Mouse (Mus musculus): ENCODE measurements around the gene 2310022B05Rik. TPM values are rescaled to one million over a fixed set of nuclear protein-coding genes. Genes with fewer than 3 reads are reported as not detected.
A peak's percentile ranks its signal among the peaks of the same experiment; 100 is the strongest.

The 2310022B05Rik gene
- polyA plus RNA-seq (2014; fragmentation: Nextera tagmentation; extraction: Ambion mirVana) = 26.6 and 27.3 TPM in 2 replicates

- WGBS = under 1% methylated on average over 59 of the region's 69 CpGs
Observed at GRCm38 (mm10) chr8:124663112-124663873, at the start of gene 2310022B05Rik. Gene 2310022B05Rik, minus strand, starts transcription at chr8:124663369.

GRCm38 (mm10) chr8:124705823-124706222 lies 42.7 kb upstream of the 2310022B05Rik start:
- H3K9ac ChIP-seq = no peak overlapping the region
- H3K36me3 ChIP-seq (replicated peaks; ENCODE audit: control insufficient read depth, insufficient read depth) = peaks cover 78% of the 10 kb centered on the region
- H3K27ac ChIP-seq = no peak overlapping the region
- no peaks in the 10 kb centered on the region for H3K27me3 ChIP-seq (ENCODE audit: control insufficient read depth, insufficient read depth, low read length)
- H3K4me2 ChIP-seq (replicated peaks) = no peak overlapping the region
- ATAC-seq (ENCODE audit: low FRiP score) = no peak
- H3K4me3 ChIP-seq (replicated peaks; ENCODE audit: low read length) = no peak overlapping the region
- WGBS = 97% methylated on average over 8 of the region's 8 CpGs
- no peak for DNase-seq (ENCODE audit: low spot score)
- no peaks in the 10 kb centered on the region for H3K9me3 ChIP-seq (ENCODE audit: control insufficient read depth, low read length)
- H3K4me1 ChIP-seq (replicated peaks; ENCODE audit: control insufficient read depth, insufficient read depth, low read length) = no peaks in the 10 kb centered on the region

More at GRCm38 (mm10) chr8:124663112-124663873, at the start of gene 2310022B05Rik:
- Histone ChIP-seq H3K9me3 (ENCODE audit: control insufficient read depth, low read length) (no peaks in the 10 kb centered on the region), H3K27me3 (ENCODE audit: control insufficient read depth, insufficient read depth, low read length) (no peaks in the 10 kb centered on the region), H3K27ac (peak within 1 kb of the TSS; percentile 87), H3K4me2 (replicated peaks) (peak within 1 kb of the TSS; percentile 86), H3K4me1 (replicated peaks; ENCODE audit: control insufficient read depth, insufficient read depth, low read length) (peaks cover 40% of the 10 kb centered on the region), H3K9ac (peak within 1 kb of the TSS; percentile 95), H3K4me3 (replicated peaks; ENCODE audit: low read length) (peak within 1 kb of the TSS; percentile 66), H3K36me3 (replicated peaks; ENCODE audit: control insufficient read depth, insufficient read depth) (no peaks in the 10 kb centered on the region)
- DNase-seq (ENCODE audit: low spot score) (peak; percentile 77), ATAC-seq (ENCODE audit: low FRiP score) (peak; percentile 90)

DNA sequence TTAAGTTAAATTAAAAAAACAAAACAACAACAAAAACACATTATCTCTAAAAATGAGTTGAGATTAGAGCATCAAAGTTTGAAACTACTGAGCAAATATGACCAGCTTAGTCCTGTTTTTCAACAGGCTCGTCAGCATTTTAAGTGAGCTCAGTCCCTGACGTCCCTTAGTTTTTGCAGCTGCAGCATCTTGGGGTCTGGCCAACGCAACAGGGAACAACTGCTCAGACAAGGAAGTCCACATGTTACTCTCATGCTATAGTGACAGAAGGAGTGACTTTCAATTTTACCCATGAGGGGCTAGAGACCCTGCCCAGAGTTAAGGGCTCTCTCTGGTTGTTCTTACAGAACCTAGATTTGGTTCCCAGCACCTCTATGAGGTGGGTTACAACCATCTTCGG lies 41.2 kb upstream of the 2310022B05Rik start:
- no peaks in the 10 kb centered on the region for H3K9me3 ChIP-seq (ENCODE audit: control insufficient read depth, low read length)
- H3K4me1 ChIP-seq (replicated peaks; ENCODE audit: control insufficient read depth, insufficient read depth, low read length) = no peaks in the 10 kb centered on the region
- ATAC-seq (ENCODE audit: low FRiP score) (no peak), DNase-seq (ENCODE audit: low spot score) (no peak)
- no peak overlapping the region for H3K9ac ChIP-seq
- no peak overlapping the region for H3K4me3 ChIP-seq (replicated peaks; ENCODE audit: low read length)
- H3K27ac ChIP-seq = no peak overlapping the region
- no peaks in the 10 kb centered on the region for H3K27me3 ChIP-seq (ENCODE audit: control insufficient read depth, insufficient read depth, low read length)
- 90% methylated on average over 4 of the region's 4 CpGs for WGBS
- H3K36me3 ChIP-seq (replicated peaks; ENCODE audit: control insufficient read depth, insufficient read depth) = peaks cover 78% of the 10 kb centered on the region
- no peak overlapping the region for H3K4me2 ChIP-seq (replicated peaks)

DNA sequence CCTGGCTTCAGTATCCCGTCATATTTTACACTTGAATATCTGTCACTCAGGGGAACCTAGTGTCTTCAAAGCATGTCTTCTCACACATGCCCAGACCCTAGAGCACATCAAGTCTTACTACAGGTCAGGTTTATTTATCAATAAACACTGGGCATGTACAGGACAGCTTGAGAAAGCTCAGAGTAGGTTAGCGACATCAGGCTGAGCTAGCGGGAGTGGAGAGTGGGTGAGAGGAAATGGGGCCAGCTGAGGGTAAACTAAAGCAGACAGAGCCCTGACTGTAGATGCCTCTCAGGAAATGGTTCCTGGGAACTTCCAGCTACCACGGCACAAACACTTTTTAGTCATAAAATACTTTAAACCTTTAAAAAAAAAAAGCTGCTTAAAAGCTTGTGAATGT lies 40.4 kb upstream of the 2310022B05Rik start:
- H3K27me3 ChIP-seq (ENCODE audit: control insufficient read depth, insufficient read depth, low read length) = no peaks in the 10 kb centered on the region
- peaks cover 77% of the 10 kb centered on the region for H3K36me3 ChIP-seq (replicated peaks; ENCODE audit: control insufficient read depth, insufficient read depth)
- no peak overlapping the region for H3K27ac ChIP-seq
- WGBS = 84% methylated on average over 4 of the region's 4 CpGs
- H3K9me3 ChIP-seq (ENCODE audit: control insufficient read depth, low read length) = no peaks in the 10 kb centered on the region
- DNase-seq (ENCODE audit: low spot score) (no peak), ATAC-seq (ENCODE audit: low FRiP score) (no peak)
- no peak overlapping the region for H3K4me2 ChIP-seq (replicated peaks)
- H3K9ac ChIP-seq = no peak overlapping the region
- no peaks in the 10 kb centered on the region for H3K4me1 ChIP-seq (replicated peaks; ENCODE audit: control insufficient read depth, insufficient read depth, low read length)
- no peak overlapping the region for H3K4me3 ChIP-seq (replicated peaks; ENCODE audit: low read length)

GRCm38 (mm10) chr8:124702183-124702582 lies 39.0 kb upstream of the 2310022B05Rik start:
- Histone ChIP-seq H3K4me1 (replicated peaks; ENCODE audit: control insufficient read depth, insufficient read depth, low read length) (no peaks in the 10 kb centered on the region), H3K27me3 (ENCODE audit: control insufficient read depth, insufficient read depth, low read length) (no peaks in the 10 kb centered on the region), H3K4me2 (replicated peaks) (no peak overlapping the region), H3K36me3 (replicated peaks; ENCODE audit: control insufficient read depth, insufficient read depth) (peaks cover 80% of the 10 kb centered on the region), H3K9ac (no peak overlapping the region), H3K4me3 (replicated peaks; ENCODE audit: low read length) (no peak overlapping the region), H3K9me3 (ENCODE audit: control insufficient read depth, low read length) (no peaks in the 10 kb centered on the region), H3K27ac (no peak overlapping the region)
- ATAC-seq (ENCODE audit: low FRiP score) = no peak
- no peak for DNase-seq (ENCODE audit: low spot score)
- 91% methylated on average over 3 of the region's 3 CpGs for WGBS

DNA sequence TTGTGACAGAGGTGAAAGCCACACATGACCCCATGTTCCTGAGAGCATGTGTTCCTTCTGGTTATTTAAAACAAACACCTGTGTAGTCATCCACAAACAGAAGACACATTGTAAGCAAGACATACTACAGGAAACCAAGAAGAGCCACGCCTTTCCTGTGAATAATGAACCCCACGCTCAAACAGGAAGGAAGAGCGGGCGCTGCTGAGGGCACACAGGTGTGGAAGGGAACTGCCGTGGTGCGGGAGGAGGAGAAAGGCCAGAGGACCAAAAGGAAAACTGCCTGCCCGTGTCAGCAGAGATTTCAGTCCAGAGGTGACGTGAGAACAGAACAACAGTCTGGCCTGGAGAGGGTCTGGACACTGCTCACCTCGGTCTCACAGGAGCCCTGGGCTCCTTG lies 37.9 kb upstream of the 2310022B05Rik start:
- DNase-seq (ENCODE audit: low spot score) = no peak
- peaks cover 74% of the 10 kb centered on the region for H3K36me3 ChIP-seq (replicated peaks; ENCODE audit: control insufficient read depth, insufficient read depth)

DNA sequence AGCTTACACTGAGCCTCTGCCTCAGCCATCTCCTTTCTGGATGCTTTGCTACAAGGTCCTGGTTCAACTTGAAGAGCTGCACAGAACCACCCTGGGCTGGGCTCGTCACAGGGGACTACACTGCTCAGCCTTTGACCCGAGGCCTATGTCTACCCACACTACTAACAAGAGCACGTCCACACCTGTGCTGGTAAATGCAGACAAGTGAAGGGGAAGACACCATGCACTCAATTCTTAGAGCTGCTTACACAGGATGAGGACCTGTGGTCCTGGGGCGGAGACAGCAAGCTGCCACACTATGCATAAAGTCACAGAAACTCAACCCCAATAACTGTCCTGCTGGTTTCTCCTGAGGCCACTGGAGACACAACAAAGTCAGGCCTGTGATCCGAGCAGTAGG lies 37.1 kb upstream of the 2310022B05Rik start:
- Histone ChIP-seq H3K4me2 (replicated peaks) (no peak overlapping the region), H3K27me3 (ENCODE audit: control insufficient read depth, insufficient read depth, low read length) (no peaks in the 10 kb centered on the region), H3K36me3 (replicated peaks; ENCODE audit: control insufficient read depth, insufficient read depth) (peaks cover 73% of the 10 kb centered on the region), H3K9me3 (ENCODE audit: control insufficient read depth, low read length) (no peaks in the 10 kb centered on the region), H3K4me1 (replicated peaks; ENCODE audit: control insufficient read depth, insufficient read depth, low read length) (no peaks in the 10 kb centered on the region), H3K4me3 (replicated peaks; ENCODE audit: low read length) (no peak overlapping the region), H3K27ac (no peak overlapping the region), H3K9ac (no peak overlapping the region)
- no peak for DNase-seq (ENCODE audit: low spot score)
- ATAC-seq (ENCODE audit: low FRiP score) = no peak
- WGBS = 96% methylated on average over 5 of the region's 5 CpGs

More for the DNA sequence above, 37.9 kb upstream of the 2310022B05Rik start:
- 95% methylated on average over 9 of the region's 9 CpGs for WGBS
- Histone ChIP-seq H3K9me3 (ENCODE audit: control insufficient read depth, low read length) (no peaks in the 10 kb centered on the region), H3K27me3 (ENCODE audit: control insufficient read depth, insufficient read depth, low read length) (no peaks in the 10 kb centered on the region), H3K9ac (no peak overlapping the region), H3K4me1 (replicated peaks; ENCODE audit: control insufficient read depth, insufficient read depth, low read length) (no peaks in the 10 kb centered on the region), H3K4me2 (replicated peaks) (no peak overlapping the region), H3K27ac (no peak overlapping the region), H3K4me3 (replicated peaks; ENCODE audit: low read length) (no peak overlapping the region)
- ATAC-seq (ENCODE audit: low FRiP score) = no peak

DNA sequence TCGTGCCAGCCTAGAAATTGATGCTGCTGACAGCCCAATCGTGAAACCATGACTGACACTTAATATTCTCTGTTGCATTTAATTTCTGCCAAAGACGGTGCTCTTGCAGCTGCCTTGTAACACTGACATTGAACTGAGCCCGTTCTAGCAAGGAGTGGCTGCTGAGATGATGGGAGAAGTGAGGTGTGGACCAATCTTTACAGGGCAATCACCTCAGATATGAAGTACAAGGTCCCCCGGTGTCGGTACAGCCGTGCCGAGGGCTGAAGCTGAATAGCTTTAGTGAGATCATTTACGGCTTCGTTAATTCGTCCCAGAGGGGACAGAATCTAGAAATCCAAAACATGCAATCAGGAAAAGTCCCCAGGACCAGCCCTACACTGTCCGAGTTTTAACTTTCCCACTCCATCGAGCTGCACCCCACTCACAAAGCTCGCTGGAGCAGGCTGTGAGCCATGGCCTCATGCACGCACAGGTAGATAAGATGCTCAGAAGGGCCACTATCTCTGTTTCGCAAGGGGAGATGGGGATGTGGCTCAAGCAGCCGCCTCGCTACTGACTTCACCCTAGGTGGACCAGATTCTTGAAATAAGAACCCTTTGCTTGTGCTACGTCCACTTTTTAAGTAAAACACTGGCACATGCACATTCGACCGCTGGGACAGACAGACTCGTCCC lies 32.4 kb upstream of the 2310022B05Rik start:
- Histone ChIP-seq H3K36me3 (replicated peaks; ENCODE audit: control insufficient read depth, insufficient read depth) (peaks cover 76% of the 10 kb centered on the region), H3K27ac (no peak overlapping the region), H3K9me3 (ENCODE audit: control insufficient read depth, low read length) (no peaks in the 10 kb centered on the region), H3K27me3 (ENCODE audit: control insufficient read depth, insufficient read depth, low read length) (no peaks in the 10 kb centered on the region), H3K4me3 (replicated peaks; ENCODE audit: low read length) (no peak overlapping the region), H3K4me2 (replicated peaks) (no peak overlapping the region), H3K4me1 (replicated peaks; ENCODE audit: control insufficient read depth, insufficient read depth, low read length) (no peaks in the 10 kb centered on the region), H3K9ac (no peak overlapping the region)
- no peak for DNase-seq (ENCODE audit: low spot score)
- 93% methylated on average over 22 of the region's 22 CpGs for WGBS
- ATAC-seq (ENCODE audit: low FRiP score) = no peak

DNA sequence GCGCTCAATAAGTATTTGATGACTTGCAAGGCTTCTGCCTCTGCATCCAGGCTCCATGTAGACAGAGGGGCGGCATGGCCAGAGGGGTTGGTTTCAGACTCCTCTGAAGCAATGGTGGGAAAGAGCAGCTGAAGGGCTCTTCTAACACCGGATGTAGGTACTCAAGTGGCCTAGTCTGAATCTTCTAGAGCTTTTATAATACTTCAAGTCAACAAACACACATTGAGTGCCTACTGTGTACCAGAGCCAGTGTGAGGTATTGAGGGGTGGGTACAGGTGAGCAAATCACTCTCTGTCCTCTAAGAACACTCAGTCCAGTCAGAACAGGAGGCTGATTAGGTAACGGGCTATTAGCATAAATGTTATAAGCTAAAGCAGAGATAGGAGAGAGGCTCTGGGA lies 28.5 kb upstream of the 2310022B05Rik start:
- H3K27me3 ChIP-seq (ENCODE audit: control insufficient read depth, insufficient read depth, low read length) = no peaks in the 10 kb centered on the region
- peaks cover 62% of the 10 kb centered on the region for H3K36me3 ChIP-seq (replicated peaks; ENCODE audit: control insufficient read depth, insufficient read depth)
- ATAC-seq (ENCODE audit: low FRiP score) = no peak

More for the DNA sequence above, 28.5 kb upstream of the 2310022B05Rik start:
- H3K9ac ChIP-seq = no peak overlapping the region
- H3K4me3 ChIP-seq (replicated peaks; ENCODE audit: low read length) = no peak overlapping the region
- H3K9me3 ChIP-seq (ENCODE audit: control insufficient read depth, low read length) = no peaks in the 10 kb centered on the region
- H3K27ac ChIP-seq = no peak overlapping the region
- H3K4me2 ChIP-seq (replicated peaks) = no peak overlapping the region
- no peaks in the 10 kb centered on the region for H3K4me1 ChIP-seq (replicated peaks; ENCODE audit: control insufficient read depth, insufficient read depth, low read length)
- DNase-seq (ENCODE audit: low spot score) = no peak
- WGBS = 95% methylated on average over 4 of the region's 4 CpGs

All from hindbrain, embryonic 14.5 days (tissue).